In genomic region chr1:53720601-53721351, GRCm38 (mm10) we compare ENCODE assay signal across 32 mouse cellular contexts. TPM values are rescaled to one million over a fixed set of nuclear protein-coding genes. Genes with fewer than 3 reads are reported as not detected.
DNase-seq lines count a peak whose midpoint lies in the region; ATAC-seq and TF ChIP-seq lines count a peak whose summit lies in the region.
"Had no signal": no experiment of that assay in that cellular context is flagged by ENCODE, and none has a peak within 500 bp of the region (broad histone marks: within the 10 kb centered on the region; RNA-seq: fewer than 3 reads in every experiment).

No protein-coding gene starts in this region.

- 86% methylated on average over 5 of the region's 5 CpGs for WGBS in embryonic facial prominence, embryonic 10.5 days
- 89% methylated on average over 5 of the region's 5 CpGs for WGBS in hindbrain, embryonic 11.5 days

- no peak for ATAC-seq in hindbrain, embryonic 11.5 days (ENCODE audit: low FRiP score)
- ATAC-seq: forebrain, embryonic 15.5 days; hindbrain, postnatal 0 days; midbrain, embryonic 15.5 days had no signal

- H3ac ChIP-seq in myocyte (ENCODE audit: control insufficient read depth, insufficient read length): no peak overlapping the region

- no peak overlapping the region for H3K27ac ChIP-seq in embryonic facial prominence, embryonic 10.5 days (replicated peaks)
- no peak overlapping the region for H3K27ac ChIP-seq in hindbrain, embryonic 11.5 days (ENCODE audit: low read depth, low read length)
- H3K27ac ChIP-seq: embryonic facial prominence, embryonic 15.5 days; forebrain, embryonic 15.5 days; hindbrain, embryonic 10.5 days; hindbrain, postnatal 0 days; kidney, embryonic 15.5 days; liver, embryonic 14.5 days; midbrain, embryonic 10.5 days; midbrain, embryonic 15.5 days; neural tube, embryonic 12.5 days had no signal

- no peak for TF ChIP-seq POLR2A in myocyte (IDR thresholded peaks at IDR 0.05; ENCODE audit: insufficient read length, low read depth)

- H3K4me1 ChIP-seq in embryonic facial prominence, embryonic 10.5 days: no peaks in the 10 kb centered on the region
- H3K4me1 ChIP-seq in hindbrain, embryonic 11.5 days (replicated peaks; ENCODE audit: control insufficient read depth, insufficient read depth, low read length): no peaks in the 10 kb centered on the region
- H3K4me1 ChIP-seq: embryonic facial prominence, embryonic 15.5 days; forebrain, embryonic 15.5 days; hindbrain, embryonic 10.5 days; kidney, embryonic 15.5 days; midbrain, embryonic 10.5 days; midbrain, embryonic 15.5 days; neural tube, embryonic 12.5 days had no signal

- H3K27me3 ChIP-seq in myocyte (ENCODE audit: control insufficient read depth, insufficient read depth, insufficient read length): no peaks in the 10 kb centered on the region
- no peaks in the 10 kb centered on the region for H3K27me3 ChIP-seq in embryonic facial prominence, embryonic 10.5 days (replicated peaks; ENCODE audit: low read depth, poor library complexity, severe bottlenecking)
- no peaks in the 10 kb centered on the region for H3K27me3 ChIP-seq in hindbrain, embryonic 11.5 days (ENCODE audit: control insufficient read depth, insufficient read depth, low read length)
- H3K27me3 ChIP-seq: embryonic facial prominence, embryonic 15.5 days; forebrain, embryonic 15.5 days; kidney, embryonic 15.5 days; midbrain, embryonic 15.5 days; neural tube, embryonic 12.5 days had no signal

- DNase-seq in urinary bladder, postnatal 14 days (ENCODE audit: low spot score): peak; percentile 32
- no peak for DNase-seq in urinary bladder, postnatal 4 days (ENCODE audit: low spot score in 2 of 2)
- peak; percentile 54 for DNase-seq in brain, adult 2 months (ENCODE audit: low read depth, low spot score)
- DNase-seq in telencephalon, adult 2 months (ENCODE audit: low read depth, low spot score): peak; percentile 31
- DNase-seq in spleen, postnatal 10 days (ENCODE audit: low spot score in 2 of 2): no peak
- DNase-seq in embryonic facial prominence, embryonic 10.5 days (ENCODE audit: low spot score): no peak
- DNase-seq in hindbrain, embryonic 11.5 days (ENCODE audit: low spot score): no peak
- DNase-seq: adrenal gland, postnatal 25 days; cerebellum, adult 18-20 months; cerebellum, postnatal 10 days; gastrocnemius, postnatal 10 days; heart, postnatal 14 days; kidney, adult 18-20 months; kidney, postnatal 4 days; layer of hippocampus, postnatal 36 days; liver; lung, adult 2 months; lung, postnatal 14 days; right cerebral cortex, adult 18-20 months; spleen, adult 18-20 months; thymus, adult 18-20 months; thymus, postnatal 25 days had no signal

- H3K9ac ChIP-seq in hindbrain, embryonic 11.5 days (ENCODE audit: low read depth, low read length): no peak overlapping the region
- H3K9ac ChIP-seq: embryonic facial prominence, embryonic 15.5 days; forebrain, embryonic 15.5 days; kidney, embryonic 15.5 days; liver, embryonic 14.5 days; midbrain, embryonic 15.5 days; neural tube, embryonic 12.5 days had no signal

- no peaks in the 10 kb centered on the region for H3K79me2 ChIP-seq in myocyte (ENCODE audit: control insufficient read depth, insufficient read depth)

- H3K4me3 ChIP-seq in myocyte: no peak overlapping the region
- no peak overlapping the region for H3K4me3 ChIP-seq in embryonic facial prominence, embryonic 10.5 days
- H3K4me3 ChIP-seq in hindbrain, embryonic 11.5 days (ENCODE audit: low read depth, low read length): no peak overlapping the region
- H3K4me3 ChIP-seq: embryonic facial prominence, embryonic 15.5 days; forebrain, embryonic 15.5 days; hindbrain, embryonic 10.5 days; kidney, embryonic 15.5 days; midbrain, embryonic 10.5 days; midbrain, embryonic 15.5 days; neural tube, embryonic 12.5 days had no signal

- peak overlapping the region; percentile 69 for H3K4me2 ChIP-seq in myocyte (ENCODE audit: low read depth)
- no peak overlapping the region for H3K4me2 ChIP-seq in hindbrain, embryonic 11.5 days (replicated peaks; ENCODE audit: low read depth, low read length)
- H3K4me2 ChIP-seq: embryonic facial prominence, embryonic 15.5 days; forebrain, embryonic 15.5 days; kidney, embryonic 15.5 days; midbrain, embryonic 15.5 days; neural tube, embryonic 12.5 days had no signal

- no peaks in the 10 kb centered on the region for H3K36me3 ChIP-seq in myocyte (ENCODE audit: control insufficient read depth, insufficient read depth)
- H3K36me3 ChIP-seq in embryonic facial prominence, embryonic 10.5 days (replicated peaks): no peaks in the 10 kb centered on the region
- H3K36me3 ChIP-seq in hindbrain, embryonic 11.5 days (ENCODE audit: control insufficient read depth, insufficient read depth, low read length): no peaks in the 10 kb centered on the region
- H3K36me3 ChIP-seq: embryonic facial prominence, embryonic 15.5 days; forebrain, embryonic 15.5 days; hindbrain, embryonic 10.5 days; kidney, embryonic 15.5 days; midbrain, embryonic 10.5 days; midbrain, embryonic 15.5 days; neural tube, embryonic 12.5 days had no signal

- H3K9me3 ChIP-seq in embryonic facial prominence, embryonic 10.5 days: no peaks in the 10 kb centered on the region
- H3K9me3 ChIP-seq in hindbrain, embryonic 11.5 days (ENCODE audit: control insufficient read depth, low read length): no peaks in the 10 kb centered on the region
- H3K9me3 ChIP-seq: embryonic facial prominence, embryonic 15.5 days; forebrain, embryonic 15.5 days; hindbrain, embryonic 10.5 days; kidney, embryonic 15.5 days; midbrain, embryonic 10.5 days; midbrain, embryonic 15.5 days; neural tube, embryonic 12.5 days had no signal

TF ChIP-seq in myocyte, 11 proteins besides CTCF, POLR2A, EP300 and RAD21:
- TF ChIP-seq USF1 (IDR thresholded peaks at IDR 0.05; ENCODE audit: low read depth): peak; percentile 5
- no peak for TF ChIP-seq TCF3 (IDR thresholded peaks at IDR 0.05; ENCODE audit: insufficient read length, low read depth)

RNA-seq across cellular contexts. Expression of gene Dnah7a, which starts 14.2 kb away (rescaled TPM):
- polyA plus RNA-seq in myocyte (2012; fragmentation: generic; extraction: Trizol): not detected
- 6.9 and 7.2 TPM in 2 replicates for polyA plus RNA-seq in embryonic facial prominence, embryonic 10.5 days (2016; fragmentation: Nextera tagmentation; extraction: Ambion mirVana)
- polyA plus RNA-seq in hindbrain, embryonic 11.5 days (2014; fragmentation: Nextera tagmentation; extraction: Ambion mirVana): 8.5 and 12.2 TPM in 2 replicates
- polyA plus RNA-seq: liver, embryonic 14.5 days had no signal

Comparison
In these comparisons a context has a peak if more than half of its experiments do, and no peak if none do; other contexts are left out.
1. DNase-seq: peak in urinary bladder, postnatal 14 days (single experiment), brain, adult 2 months (single experiment) and telencephalon, adult 2 months (single experiment); none in urinary bladder, postnatal 4 days (0 of 2), spleen, postnatal 10 days (0 of 2), embryonic facial prominence, embryonic 10.5 days (single experiment) and hindbrain, embryonic 11.5 days (single experiment).